Mouse (Mus musculus): ENCODE measurements at regions not wholly inside any gene's neighbourhood (a gene's known extent, or its start where the extent isn't known, plus 50 kb on each side); places are given as distances from the start of the nearest gene placed in this dataset.

DNA sequence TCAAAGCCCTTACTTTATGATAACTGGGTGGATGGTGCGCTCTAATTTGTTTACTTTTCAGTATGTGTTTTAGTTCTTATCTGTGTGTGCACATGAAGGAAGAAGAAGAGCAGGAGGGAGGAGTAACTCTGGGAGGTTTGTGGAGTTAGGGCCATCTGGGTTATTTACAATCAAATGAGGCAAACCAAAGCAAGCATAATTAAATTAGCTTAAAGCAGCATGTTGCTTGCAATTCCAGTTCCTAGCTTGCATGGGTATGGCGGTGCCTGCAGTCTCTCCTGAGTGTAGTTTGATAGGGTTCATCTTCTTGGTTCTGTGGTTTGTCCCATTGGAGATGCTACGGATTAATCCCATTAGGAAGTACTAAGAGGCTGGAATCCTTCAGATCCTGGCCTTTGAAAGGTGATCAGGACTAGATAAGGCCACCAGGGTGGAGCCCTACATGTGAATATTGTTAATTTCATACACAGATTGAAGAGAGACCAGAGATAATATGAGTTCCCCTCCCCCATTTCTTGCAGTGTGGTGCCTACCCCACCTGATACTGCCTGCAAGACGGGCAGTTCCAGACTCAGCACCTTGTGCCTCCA is 123.5 kb downstream of the Far1 start:
- TF ChIP-seq CTCF (conservative IDR thresholded peaks at IDR 0.05; ENCODE audit: insufficient read depth, insufficient read length, low read depth, low read length) (no peak), POLR2A (IDR thresholded peaks at IDR 0.05; ENCODE audit: low read depth, low read length) (no peak)
